Mouse (Mus musculus) spleen, postnatal 14 days (tissue): Measurements from ENCODE around the gene Ttc9b.
"Not testable (repeated sequence)": the region's sequence is repeated elsewhere in the genome, so short reads cannot be mapped to it uniquely, and the experiment has no call there.

Experiments
- DNase-seq, 2 experiments: peaks; one replicate each; pipeline ENCODE4 v3.0.0; 2021 to 2022; ENCODE audit warnings: low spot score in 2 of 2

Gene Ttc9b

DNA sequence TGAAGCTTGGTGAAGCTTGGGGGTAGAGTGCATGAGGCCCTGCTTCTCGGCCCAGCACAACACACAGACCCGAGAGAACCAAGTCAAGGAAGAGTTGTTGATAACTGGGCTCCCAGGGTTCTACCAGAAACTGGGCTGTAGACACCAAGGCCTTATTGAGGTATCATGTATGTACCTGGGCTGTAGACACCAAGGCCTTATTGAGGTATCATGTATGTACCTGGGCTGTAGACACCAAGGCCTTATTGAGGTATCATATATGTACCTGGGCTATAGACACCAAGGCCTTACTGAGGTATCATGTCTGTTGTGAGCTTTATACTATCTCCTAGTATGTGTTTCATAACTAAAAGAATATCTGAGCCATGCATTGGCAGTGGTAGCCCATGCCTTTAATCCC lies 18.6 kb upstream of the Ttc9b start:
- DNase-seq, result not testable (repeated sequence)

DNA sequence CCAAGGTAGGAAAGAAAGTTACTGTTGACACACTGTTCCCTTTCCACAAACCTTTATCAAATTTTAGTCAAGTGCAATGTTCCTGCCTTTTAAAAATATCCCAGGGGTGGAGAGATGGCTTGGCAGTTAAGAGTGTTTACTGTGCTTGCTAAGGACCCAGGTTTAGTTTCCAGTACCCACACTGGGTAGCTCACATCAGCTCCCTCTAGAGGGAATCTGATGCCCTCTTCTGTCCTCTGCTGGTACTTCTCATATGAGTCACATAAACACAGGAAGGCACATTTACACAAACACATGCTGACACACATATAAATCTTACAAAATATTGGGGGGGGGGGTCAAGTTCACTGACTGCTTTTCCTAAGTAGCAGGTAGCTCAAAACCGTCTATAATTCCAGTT lies 9.2 kb upstream of the Ttc9b start:
- no peak for DNase-seq

- no peak for DNase-seq
Observed at GRCm38 (mm10) chr7:27646516-27646915, 7.2 kb upstream of the Ttc9b start.

GRCm38 (mm10) chr7:27647281-27648002 lies 6.3 kb upstream of the Ttc9b start:
- no peak for DNase-seq

DNA sequence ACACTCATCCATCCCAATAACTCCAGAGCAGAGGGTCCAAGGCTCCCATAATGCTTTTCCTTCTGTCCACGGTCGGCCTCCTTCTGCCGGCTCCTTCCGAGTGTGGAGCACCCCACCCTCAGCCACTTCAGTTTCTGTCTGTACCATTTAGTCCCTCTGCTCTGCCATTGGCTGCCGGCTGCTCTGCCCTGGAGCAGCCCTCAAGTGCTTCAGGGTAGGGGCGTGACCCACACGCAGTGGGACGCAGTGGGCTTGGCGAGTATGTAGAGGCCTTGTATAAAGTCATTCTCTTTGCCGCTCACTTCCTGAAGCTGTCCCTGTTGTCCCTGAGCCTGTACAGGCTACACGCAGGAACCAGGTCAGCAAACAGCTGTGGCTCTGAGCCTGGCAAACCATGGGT lies 4.0 kb upstream of the Ttc9b start:
- no peak for DNase-seq

DNA sequence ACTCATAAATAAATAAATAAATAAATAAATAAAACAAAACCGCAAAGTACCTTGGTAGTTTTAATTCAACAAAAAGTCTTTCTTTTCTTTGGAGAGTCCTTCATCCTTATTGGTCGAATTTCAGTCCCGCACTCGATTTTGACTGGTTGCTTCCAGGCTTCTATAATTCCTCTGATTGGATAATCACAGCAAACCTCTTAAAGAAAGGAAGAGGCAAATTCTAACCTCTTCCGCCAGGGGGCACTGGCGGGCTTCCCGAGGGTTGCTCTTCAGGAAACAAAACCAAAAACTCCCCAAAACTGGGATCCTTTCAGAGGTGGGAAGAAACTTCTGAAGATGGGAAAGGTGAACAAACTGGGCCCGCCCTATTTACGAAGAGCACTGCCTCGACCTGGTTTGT lies 2.8 kb upstream of the Ttc9b start:
- peak; percentile 24 to 46 for DNase-seq

GRCm38 (mm10) chr7:27654607-27655276 lies 1.0 kb downstream of the Ttc9b start:
- DNase-seq, result peak in 1 of 2 experiments; percentile 14

- DNase-seq, result no peak
Observed at GRCm38 (mm10) chr7:27655545-27655944, 1.8 kb downstream of the Ttc9b start.

- DNase-seq, result no peak
Observed at GRCm38 (mm10) chr7:27656600-27656999, 2.9 kb downstream of the Ttc9b start.

GRCm38 (mm10) chr7:27657824-27658395 lies 4.2 kb downstream of the Ttc9b start:
- no peak for DNase-seq

DNA sequence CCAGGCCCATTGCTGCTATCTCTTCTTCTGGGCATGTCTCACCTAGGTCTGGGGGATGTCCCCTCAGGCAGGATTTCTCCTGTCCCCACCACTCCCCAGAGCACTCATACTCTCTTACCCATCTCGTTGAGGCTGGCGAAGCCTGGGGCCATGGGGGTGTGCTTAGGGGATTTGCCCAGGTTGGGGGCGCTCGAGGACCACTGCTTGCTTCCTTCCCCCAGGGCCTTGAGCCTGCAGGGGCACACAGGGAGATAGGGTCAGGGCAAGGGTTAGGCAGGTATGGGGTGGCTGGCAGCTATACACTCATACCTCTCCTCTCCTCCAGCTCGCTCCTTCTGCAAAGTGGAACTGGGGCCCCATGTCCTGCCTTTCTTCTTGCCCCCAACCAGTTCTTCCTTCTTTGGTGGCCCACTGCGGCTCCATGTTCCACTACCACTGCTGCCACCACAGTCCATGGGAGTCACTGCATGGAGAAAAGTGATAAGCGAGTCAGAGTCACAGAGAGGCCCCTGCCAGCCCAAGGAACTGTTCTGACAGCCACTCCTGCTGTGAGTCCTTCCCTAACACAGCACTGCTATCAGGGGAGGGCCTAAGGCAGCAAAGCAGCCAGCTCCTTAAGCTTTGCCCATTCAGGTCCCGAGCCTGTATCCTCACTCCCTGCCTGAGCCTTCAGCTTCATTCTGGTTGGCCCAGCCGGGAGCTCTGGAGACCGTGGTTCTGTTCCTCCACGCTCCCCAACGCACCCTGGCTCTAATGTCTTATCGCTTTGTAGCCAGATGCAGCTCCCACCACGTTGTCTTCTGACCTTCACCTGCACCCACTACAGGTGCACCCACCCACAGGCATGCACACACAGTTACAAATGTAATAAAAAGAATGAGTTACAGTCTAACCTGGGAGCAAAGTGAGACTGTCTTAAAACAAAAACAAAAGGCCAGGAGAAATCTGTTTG lies 5.3 kb downstream of the Ttc9b start:
- no peak for DNase-seq

DNA sequence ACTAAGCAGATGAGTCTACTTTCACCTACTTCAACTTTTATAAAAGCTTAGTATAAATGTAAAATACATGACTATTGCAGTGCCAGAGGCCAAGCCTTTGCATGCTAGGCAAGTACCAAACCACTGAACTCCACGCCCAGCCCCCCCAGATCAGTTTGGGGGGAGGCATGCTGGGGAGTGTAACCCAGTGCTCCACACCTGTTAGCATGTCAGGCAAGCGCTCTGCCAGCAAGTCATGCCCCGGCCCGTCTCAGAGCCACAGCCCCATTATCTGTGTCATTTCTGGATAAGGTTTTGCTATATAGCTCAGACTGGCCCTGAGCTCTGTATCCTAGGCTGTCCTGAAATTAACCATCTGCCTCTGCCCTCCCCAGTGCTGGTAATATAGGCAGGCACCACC lies 8.3 kb downstream of the Ttc9b start:
- no peak for DNase-seq

- DNase-seq, result no peak
Observed at GRCm38 (mm10) chr7:27673064-27673574, 19.4 kb downstream of the Ttc9b start.

GRCm38 (mm10) chr7:27673575-27674131 lies 19.9 kb downstream of the Ttc9b start:
- no peak for DNase-seq

DNA sequence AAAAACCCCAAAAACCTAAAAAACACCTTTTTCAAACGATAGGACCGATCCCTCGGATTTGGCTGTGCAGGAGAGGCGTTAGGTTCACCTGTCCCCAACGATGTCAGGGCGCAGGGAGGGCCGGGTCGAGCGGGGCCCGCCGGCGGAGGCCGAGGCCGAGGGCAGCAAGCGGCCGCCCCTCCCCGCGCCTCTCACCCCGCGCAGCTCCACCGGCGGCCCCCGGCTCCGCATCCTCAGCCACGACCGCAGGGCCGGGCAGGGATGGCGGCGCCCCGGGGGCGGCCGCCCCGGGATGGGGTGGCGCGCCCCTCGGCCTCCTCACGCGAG lies 20.4 kb downstream of the Ttc9b start:
- no peak for DNase-seq

DNA sequence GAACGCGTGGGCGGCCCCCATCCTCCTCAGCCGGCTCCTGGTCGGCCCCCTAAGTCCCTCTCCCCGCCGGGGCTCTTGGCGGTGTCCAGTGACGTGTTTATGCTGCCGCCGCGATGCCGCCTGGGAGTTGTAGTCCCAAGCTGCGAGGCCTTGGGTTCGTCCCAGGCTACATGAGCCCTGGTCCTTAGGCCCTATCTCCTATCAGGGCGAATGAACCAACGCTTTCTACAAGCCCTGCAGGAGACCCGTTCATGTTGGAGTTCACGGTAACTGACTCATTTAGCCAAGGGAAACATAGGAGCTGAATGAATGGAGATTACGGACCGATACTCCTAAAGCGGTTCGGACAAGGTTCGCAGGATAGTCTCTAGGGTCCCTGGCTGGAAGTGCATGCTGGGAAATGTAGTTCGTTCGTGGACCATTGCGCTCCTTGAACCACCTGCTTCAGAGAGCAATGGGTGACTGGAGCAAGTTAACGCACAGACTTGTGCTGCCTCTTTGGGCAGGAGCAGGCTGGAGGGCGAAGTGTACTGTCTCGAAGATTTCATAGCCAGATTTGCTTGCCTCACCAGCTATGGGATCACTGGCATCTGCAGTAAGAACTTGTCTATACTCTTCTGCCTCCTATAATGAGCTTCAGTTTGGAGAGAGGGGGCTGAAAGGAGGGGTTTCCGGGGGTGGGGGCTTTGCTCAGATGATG lies 21.0 kb downstream of the Ttc9b start, which contains the start of gene Map3k10:
Map3k10 (minus strand) TSS at position 77 of the 700 bp plus-strand sequence.
- DNase-seq, result peak; percentile 77 to 86

DNA sequence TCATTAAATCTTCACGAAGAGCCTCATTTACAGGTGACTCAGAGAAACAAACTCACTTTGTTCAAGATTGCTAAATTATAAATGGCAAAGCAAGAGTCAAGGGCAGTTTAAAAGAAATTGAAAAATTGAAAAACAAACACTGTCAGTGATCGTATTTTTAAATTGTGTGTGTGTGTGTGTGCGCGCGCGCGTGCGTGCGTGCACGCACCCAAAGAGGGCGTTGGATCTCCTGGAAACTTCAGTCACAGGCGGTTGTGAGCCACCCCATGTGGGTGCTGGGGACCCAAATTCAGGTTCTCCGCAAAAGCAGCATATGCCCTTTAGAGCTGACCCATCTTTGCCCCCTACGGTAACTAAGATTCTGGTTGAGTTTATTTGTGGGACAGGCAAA lies 21.5 kb downstream of the Ttc9b start:
- DNase-seq, result no peak

GRCm38 (mm10) chr7:27683218-27683617 lies 29.5 kb downstream of the Ttc9b start:
- DNase-seq, result no peak

DNA sequence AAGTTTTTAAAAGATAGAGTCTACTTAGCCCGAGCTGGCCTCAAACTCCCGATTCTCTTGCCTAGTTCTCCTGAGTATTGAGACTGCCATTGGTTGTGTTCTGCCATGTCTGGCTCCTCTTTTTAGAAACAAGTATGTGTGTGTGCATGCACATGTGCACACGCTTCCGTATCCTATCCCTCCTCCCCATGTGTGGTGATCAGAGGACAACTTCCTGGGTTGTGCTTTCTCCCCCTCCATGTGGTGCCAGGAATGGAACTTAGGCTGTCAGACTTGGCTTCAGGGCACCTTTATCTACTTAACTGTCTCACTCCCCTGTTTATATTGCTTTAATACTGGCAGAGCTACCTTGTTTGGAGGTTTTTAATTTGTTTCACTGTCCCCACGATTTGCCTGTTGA lies 31.5 kb downstream of the Ttc9b start:
- DNase-seq, result no peak

GRCm38 (mm10) chr7:27685681-27686080 lies 32.0 kb downstream of the Ttc9b start:
- no peak for DNase-seq

- no peak for DNase-seq
Observed at GRCm38 (mm10) chr7:27687043-27687442, 33.3 kb downstream of the Ttc9b start.
